Mouse (Mus musculus) adrenal gland, postnatal 14 days (tissue): ENCODE measurements around the gene Itpr1. TPM values are rescaled to one million over a fixed set of nuclear protein-coding genes. Genes with fewer than 3 reads are reported as not detected.

ENCODE experiments used
- DNase-seq: peaks from one replicate; pipeline ENCODE4 v3.0.0; 2021; ENCODE audit warnings: mixed read lengths
- total RNA-seq: library from RNA; stranded (reverse); gene quantifications from 2 replicates; pipeline ENCODE4 v1.2.3, GENCODE M21; 2021

The Itpr1 gene
- total RNA-seq, 1 experiment from 2014 or later = 121 TPM

DNA sequence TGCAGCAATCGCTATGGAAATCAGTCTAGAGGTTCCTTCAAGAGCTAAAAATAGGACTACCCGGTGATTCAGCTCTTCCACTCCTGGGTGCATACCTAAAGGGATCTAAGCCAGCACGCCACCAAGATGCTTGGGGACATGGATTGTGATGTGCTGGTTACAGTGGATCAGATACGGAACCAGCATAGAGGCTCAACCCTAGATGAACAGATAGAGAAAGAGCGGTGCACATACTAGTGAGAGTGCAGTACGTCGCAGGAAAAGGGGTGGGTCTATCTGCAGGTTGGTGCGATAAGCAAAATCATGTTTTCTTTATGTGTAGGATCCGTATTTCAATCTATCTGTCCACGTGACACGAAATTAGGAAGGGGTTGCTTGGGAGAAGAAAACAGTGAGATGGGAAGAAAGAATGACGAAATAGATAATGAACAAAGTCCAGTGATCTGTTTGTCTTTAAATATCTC lies 113.1 kb downstream of the Itpr1 start:
- no peak for DNase-seq

DNA sequence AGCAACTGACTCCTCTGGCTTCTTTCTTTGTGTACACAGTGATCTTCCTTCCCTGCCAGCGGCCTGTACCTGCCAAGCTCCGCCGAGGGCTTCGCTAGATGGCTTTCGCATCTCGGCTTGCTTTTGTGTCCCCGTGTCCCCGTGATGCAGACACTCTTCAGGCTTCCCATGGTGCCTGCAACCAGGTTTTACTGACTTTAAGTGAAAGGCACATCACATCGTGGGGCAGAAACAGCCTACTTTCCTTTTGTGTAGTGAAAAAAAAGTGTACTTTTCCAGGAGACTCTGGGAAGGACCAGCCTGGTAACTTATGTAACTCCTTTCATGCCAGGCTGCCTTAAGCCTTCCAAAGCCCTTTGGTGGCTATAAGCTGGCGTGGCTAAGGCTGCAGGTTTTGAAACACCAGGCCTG lies 113.9 kb downstream of the Itpr1 start:
- DNase-seq = no peak

DNA sequence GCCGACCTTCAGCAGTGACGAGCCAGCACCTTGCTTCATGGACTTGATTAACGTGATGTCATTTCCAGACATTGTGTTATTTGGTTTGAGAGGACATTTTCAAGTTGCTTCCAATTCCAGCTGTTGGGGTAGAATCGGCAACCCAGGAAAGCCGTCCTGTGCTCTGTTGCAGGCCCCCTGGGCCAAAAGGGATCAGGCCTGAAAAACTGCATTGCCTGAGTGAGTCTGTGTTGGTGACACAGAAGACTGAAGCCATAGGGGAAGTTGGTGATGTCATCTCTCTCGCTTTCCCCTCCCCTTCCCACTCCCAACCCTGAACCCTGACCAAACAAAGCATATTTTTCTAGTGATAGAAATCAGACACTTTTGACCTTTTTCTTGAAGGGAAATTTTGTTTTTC lies 114.7 kb downstream of the Itpr1 start:
- DNase-seq = peak; percentile 24

DNA sequence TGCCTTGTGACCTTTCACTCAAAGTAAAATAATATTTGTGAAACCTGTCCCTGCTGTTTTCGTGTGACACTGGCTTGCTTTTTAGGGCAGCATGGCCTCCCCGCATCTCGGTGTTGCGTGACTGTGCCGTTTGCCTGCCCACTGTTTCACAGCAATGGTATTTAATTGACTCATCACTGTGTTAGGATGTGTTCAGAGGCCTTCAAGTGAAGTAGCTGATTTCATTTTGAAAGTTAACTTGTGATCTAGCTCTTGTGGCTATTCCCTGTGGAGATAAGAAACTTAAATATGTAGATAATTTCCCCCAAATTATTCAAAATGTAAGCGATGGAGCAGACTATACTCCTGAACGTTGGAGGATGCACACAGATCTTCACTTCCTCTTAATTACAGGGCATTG lies 115.4 kb downstream of the Itpr1 start:
- DNase-seq = peak; percentile 47

DNA sequence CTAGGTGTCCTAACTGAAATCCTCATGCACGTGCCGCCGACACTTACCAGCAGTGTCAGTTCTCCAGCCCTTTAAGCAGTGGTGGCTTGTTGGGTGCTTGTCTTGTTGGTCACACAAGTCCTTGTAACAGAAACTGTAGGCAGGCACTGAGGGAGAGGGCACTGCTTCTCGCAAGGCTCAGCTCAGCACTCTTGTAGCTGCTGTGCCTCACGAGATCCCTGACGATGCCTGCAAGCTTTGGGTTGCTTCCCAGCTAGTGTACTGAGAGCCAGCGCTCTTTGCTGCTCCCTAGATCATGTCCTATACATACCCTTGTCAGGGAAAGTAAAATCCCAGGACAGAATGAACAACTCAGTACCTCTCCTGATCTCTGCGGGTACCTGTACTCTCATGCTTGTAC lies 117.6 kb downstream of the Itpr1 start:
- no peak for DNase-seq

DNA sequence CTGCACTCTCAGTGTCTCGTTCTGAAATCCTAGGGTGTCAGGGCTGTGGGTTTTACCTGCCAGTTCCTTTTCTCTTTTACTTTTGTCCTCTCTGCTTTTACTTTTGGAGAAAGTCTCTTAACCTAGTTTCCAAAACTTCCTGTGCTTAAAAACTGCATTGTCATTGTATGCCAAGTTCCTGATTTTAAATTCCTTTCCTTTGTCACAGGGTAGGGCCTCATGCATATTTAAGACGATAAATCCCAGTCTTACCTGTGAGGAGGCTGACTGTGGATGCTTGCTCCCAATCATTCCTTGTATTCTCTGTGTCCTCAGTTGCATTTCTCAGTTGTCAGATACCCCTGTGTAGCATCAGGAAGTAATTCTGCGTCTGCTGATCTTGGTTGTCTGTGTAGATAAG lies 118.4 kb downstream of the Itpr1 start:
- DNase-seq = no peak

DNA sequence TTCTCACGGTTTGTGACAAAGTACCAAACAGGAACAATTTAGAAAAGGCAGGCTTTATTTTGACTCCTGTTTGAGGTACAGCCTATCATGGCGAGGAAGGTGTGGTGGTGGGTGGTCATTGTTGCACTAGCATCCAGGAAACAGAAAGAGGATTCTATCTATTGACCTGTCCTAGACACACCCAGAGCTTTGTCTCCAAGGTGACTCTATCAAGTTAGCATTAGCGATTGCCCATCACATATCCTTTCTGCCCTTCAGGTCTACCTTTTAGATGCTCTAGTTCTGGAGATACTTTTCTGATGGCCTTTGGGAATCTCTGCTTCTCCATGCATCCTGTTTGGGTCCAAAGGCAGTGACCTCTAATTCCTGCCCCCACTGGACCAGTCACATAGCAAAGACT lies 121.2 kb downstream of the Itpr1 start:
- no peak for DNase-seq

DNA sequence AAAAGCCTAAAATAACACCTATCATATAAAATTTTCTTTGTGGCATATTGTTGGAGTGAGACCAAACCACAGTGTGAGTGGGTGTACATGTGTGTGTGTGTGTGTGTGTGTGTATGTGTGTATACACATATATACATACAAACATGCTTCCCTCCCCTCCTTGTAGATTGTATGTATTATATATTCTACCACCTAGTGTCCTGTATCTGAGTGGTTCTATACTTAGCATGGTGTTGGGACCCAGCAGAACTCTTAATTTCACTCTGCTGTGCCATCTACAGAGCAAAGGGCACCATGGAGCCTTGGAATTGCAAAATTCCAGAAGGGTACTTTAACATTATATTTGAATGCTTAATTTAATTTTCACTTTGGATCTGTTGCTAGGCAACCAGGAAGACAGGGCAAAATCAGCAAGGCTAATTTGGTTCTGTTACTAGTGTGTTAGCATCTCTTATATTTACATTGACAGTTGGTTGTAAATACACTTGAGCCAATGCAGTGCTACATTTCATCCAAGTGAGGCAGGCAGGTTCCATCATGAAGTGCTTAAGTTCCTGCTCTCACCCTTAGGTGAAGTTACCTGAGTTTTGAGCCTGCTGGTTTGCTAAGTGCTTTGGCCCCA lies 122.4 kb downstream of the Itpr1 start:
- DNase-seq = no peak

DNA sequence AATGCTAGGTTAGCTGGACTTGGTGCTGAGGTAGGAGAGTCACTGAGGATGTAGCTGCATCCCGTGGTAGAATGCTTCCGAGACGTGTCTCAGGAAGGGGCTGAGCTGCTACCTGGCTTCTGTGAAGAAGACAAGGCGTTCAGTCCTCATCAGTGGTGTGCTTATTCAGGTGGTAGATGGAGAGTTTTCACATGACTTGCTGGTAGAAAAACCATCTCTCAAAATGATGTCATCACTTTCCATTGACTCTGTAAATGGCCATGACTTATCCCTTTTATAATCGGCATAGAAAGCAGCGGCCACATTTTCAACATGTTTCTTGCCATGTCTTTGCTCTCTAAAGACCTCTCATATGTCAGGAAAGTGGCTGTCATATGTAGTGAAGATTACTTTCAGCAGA lies 123.6 kb downstream of the Itpr1 start:
- DNase-seq = no peak

DNA sequence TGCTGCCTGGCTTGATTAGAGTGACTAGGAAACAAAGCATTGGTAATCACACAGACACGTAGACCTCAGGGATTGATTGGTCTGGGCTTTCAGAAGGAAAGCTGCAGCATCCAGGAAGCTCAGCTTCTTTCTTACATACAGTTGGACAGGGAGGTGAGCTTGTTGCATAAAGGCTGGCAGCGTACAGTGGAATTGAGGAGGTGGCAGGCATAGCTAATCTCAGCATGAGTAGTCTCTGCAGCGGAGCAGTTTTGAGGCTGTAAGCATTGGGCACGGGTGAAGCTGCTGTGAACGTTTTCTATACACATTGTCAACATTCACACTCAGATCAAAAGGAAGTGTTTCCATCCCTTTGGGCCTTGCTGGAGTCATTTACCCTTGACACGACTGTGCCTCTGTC lies 124.4 kb downstream of the Itpr1 start:
- DNase-seq = no peak

DNA sequence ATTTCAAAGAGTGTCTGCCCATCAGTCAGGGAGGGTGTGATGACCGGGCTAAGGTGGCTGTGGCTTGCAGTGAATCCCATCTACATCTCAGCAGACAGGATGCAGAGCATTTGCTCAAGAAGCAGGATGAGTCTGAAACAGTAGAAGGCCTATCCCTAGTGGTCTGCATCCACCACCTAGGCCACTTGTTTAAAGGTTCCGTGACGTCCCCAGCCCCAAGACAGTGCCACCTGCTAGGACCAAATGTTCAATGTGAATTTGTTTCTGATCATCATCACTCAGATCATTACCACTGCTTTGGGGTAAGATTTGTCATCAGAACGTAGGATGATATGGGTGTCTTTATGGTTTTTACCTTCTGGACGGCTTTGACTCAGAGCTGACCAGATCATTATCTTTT lies 125.5 kb downstream of the Itpr1 start:
- DNase-seq = no peak

DNA sequence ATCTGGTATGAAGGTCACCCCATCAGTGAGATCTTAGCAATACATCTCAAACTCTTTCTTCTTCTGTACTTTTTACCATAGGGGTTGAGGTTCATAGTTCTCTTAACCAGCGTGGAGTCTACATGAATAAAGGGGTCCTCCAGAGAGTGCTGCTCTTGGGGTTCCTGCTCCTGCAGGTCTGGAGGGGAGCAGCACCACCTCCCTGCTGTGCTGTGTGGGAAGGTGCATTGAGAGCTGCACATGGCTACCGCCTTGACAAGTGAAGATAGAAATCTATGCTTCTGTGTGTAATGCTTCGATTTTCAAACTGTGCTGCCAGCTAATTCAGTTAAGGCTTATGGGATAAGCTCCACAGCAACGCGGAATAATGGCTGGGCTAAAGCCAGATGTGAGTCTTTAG lies 130.1 kb downstream of the Itpr1 start:
- no peak for DNase-seq

DNA sequence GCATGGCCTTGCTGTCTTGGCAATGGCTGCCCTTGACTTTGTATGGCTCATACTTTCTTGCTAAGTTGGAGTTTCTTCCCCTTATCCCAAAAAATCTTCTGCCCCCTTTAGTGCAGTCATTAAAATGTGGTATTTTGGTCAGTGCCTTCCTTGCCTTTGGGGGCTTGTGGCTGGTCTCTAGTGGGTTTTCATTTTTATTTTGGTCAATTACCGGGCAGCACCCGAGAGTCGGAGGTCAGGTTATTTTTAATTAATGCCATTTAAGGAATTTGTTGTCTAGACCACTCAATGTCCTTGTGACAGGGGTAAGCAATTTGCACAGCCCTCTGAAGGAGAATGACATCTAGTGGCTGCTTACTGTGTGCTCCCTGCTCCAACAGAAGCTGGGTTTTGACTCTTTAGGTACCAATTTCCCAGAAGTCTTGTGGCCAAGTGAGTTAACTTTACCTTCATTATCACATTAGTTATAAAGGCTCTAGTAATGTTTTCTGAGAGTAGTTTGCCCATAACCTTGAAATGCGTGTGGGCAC lies 130.9 kb downstream of the Itpr1 start:
- peak; percentile 28 for DNase-seq

DNA sequence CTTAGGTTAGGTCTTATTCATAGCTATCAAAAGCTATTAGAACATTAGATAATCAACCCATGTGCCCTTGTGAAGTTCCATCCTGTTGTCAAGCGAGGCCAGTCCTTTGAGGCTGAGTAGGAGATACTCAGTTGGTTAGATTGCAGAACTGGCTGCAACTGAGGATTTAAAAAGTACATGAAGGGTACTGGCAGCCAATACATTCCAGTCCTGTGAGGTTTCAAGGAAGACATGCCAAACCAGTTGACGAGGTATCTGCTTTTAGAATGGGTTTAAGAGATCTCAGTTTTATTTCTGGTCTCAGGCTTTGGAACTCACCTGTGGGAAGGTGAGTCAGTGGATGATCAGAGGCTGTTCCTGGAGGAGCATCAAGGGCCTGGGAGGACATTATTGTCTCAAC lies 137.9 kb downstream of the Itpr1 start:
- DNase-seq = no peak

DNA sequence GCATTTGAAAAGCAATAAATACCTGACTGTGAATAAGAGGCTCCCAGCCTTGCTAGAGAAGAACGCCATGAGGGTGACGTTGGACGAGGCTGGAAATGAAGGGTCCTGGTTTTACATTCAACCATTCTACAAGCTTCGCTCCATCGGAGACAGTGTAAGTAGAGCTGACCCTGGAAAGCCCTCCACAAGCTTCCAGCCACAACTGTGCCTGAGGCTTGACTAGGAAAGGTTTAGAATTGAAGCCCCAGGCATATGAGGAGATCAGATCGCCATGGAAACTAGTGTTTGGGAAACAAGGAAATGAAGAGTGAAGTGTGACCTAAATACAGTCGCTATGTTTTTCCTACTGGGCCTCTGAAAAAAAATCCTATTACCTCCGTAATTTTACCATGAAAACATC lies 139.1 kb downstream of the Itpr1 start:
- DNase-seq = no peak

DNA sequence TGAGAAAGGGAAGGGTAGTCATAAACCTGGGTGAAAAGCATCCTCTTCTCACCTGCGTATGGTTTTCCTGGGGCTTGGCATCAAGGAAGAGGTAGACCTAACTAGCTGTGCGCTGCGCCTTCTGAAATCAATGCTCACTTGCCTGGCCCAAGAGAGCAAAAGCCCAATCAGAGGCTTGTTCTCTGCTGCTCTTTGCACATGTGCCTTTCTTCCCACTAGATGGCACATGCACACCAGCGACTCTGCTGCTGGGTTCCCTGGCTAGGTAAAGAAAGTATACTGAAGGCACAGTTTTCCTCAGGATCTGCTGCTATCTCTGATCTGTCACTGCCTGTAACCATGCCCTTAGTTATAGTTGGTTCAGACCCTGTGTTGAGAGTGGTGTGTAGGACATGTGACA lies 154.5 kb downstream of the Itpr1 start:
- no peak for DNase-seq

DNA sequence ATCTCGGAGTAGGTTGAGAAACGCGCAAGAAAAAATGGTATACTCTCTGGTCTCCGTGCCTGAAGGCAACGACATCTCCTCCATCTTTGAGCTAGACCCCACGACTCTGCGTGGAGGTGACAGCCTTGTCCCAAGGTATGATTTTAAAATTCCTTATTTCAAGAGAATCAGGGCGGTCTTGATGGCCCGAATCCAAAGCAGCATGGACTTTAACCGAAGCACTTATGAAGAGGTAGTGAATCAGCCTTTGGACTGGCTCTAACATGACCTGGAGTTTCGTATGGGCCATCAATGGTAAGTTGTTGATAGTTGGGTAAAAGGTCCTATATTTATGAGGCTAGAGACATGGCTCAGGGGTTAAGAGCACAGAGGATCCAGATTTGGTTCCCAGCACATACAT lies 156.1 kb downstream of the Itpr1 start:
- no peak for DNase-seq

DNA sequence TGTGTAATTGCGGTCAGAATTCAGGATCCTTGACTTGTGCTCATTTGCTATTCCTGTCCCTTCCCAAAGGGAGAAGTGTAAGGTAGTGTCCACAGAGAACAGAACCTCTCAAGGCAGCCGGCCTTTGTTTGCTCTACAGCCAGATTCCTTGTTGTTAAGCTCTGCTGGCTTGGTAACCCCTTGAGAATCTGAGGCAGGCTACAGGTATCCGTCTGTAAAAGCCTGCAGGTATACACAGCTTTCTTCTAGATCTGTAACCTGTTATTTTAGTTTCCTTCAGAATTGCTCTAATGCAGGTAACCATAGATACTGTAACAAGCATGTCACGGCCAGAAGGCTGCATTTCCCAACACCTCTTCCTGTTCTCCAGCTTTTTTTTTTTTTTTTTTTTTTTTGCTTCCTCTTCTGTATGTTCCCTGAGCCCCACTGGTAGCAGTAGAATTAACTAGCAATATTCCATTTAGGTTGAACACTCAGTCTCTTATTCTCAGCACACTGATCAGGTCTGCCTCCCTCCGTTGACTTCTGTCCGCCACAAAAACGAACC lies 158.5 kb downstream of the Itpr1 start:
- DNase-seq = no peak

DNA sequence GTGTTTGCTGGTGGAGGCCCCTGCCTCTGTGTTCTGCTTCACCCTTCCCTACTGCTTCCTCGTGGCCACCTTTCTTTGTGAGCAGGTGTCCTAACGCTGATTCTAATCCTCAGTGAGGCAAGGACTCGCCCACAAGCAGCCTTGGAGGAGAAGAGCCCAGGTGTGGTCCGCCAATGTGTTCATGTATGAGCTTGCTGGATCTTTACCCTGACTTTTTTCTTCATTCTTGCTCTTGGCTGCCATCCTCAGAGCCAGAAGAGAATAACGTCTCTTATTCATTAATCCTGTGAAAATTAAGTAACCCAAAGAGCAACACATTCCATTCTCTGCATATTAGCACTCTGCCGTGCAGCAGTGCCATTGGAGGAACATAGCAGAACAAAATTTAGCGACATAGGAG lies 161.1 kb downstream of the Itpr1 start:
- no peak for DNase-seq

DNA sequence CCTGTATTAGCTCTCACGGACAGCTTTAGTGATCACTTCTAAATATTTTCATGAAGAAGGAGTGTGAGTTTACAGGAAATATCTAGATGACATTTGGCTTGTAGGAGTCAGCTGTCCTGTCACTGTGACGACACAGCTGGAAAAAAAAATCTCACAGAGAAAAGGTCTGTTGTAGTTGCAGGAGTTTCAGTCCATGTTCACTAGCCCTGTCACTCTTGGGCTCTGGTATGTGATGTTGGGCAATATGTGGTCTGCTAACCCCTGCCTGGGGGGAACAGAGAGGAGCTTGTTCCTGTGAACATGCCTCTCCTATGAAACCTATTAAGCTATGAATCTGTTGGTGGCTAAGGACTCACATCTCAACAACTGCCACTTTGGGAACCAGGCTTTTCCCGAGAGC lies 166.1 kb downstream of the Itpr1 start:
- DNase-seq = no peak

DNA sequence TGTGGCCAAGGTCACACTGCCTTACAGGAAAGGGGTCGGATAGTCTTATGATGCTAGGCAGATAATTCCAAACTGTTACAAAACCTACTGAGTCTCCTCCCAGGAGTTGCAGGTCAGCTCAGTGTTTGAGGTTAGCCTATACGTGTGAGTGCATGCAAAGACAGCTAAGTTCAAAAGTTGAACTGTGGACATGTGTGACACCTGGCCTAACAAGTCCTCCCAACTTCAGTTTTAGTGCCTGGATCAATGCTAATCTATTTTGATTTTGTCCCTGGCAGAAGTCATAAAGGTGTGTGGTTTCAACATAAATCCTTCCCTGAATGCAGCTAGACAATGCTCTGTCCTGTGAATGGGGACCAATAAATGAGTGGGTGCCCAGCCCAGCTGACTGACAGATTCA lies 167.3 kb downstream of the Itpr1 start:
- no peak for DNase-seq

DNA sequence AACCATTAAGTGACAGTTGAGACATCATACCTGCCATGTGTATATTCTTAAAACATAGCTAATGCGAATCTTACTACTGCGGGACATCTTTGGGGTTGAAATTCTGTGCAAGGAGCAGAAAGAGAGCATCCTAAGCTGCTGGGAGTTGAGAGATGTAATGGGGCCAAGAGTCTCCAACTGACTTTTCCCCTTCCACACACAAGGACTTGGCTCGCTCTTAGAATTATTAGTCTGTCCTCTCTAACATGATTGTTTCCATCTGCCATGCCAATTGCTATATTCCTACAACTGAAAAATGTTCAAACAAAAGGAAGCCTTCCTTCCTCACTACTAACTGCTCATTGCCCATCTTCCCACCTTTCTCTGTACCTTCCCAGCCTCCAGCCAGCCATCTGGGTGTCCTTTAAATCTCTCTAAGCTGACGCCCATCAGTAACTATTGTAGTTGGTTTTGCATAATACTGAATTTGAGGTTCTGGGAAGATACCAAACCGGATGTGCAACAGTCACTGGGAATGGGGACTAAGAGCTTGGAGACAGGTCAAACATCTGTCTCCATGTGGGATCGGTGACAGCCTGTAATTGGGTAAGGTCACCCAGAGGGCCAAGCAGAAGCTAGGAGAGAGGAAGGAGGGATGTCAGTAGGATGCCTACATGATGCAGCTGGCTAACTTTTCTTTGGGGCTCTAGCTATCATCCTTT lies 177.9 kb downstream of the Itpr1 start:
- no peak for DNase-seq

DNA sequence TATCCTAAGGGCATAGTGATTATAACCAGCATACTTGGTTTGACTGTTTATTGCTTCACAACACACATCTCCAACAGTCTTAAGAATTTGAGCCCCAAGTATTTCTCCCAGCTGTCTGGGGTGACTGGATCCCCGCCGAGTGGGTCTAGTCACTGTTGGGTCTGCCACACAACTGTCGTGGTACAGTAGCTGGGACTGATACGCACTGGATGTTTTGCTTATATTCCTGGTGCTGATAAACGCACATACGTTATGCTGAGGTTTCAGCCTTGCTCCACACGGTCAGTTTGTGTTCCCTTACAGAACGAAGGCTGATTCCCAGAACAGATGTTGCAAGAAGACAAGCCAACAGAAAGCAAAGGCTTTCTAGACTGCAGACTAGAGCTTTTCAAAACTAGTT lies 180.2 kb downstream of the Itpr1 start:
- no peak for DNase-seq

DNA sequence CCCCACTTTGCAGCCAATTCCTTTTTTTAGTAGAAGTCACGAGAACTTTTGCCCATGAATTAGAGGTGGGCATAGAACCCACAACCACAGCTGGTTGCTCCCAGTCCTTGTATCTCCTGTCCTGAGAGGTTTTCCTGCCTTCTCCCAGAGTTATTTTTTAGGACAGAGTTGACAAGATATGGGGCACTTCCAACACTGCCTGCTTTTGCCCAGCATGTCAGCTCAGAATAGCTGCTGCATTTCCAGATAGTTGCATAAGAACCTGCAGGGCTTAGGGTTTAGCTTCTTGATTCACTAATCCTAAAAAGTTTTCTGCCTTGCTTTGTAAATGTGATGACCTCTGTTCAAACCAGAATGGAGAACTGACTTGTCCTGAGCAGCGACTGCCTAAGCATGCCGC lies 185.1 kb downstream of the Itpr1 start:
- DNase-seq = no peak
